Mouse (Mus musculus): ENCODE results near the gene Pik3r2. TPM values are rescaled to one million over a fixed set of nuclear protein-coding genes. Genes with fewer than 3 reads are reported as not detected.

Pik3r2 gene
- polyA plus RNA-seq, 1 experiment = 20.1 TPM

DNA sequence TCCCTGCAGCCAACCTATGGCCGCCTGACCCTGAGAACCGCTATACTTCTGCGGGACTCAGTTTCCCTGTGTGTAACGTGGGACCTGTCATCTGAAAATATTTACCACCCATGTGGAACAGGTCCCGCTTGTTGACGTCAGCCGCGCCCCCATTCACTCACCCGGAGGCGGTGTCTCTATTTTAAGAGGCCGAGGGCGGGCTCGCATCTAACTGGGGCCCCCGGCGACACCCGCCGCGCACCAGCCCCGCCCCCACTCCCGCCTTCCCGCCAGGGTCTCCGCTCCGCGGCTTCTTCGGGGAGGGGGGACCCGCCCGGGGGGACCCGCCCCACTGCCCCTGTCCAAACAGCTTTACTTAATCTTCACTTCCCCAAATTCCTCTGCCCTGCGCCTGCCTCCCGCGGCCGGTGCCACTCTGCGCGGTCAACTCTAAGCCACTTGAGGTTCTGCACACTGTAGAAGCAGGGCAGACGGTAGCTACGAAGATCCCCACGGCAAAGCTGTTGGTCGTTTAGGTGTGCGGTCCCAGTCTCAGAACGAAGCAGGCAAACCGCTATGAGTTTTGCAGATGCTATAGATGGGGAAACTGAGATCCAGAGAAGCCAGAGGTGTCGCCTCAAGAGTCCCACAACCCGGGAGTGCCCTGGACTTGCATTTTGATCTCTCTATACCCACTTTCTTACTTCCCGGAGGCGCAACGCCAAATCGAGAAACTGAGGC, 27.4 kb upstream of the Pik3r2 start:
- TF ChIP-seq POLR2A (IDR thresholded peaks at IDR 0.05; ENCODE audit: insufficient read depth, low read length) (no peak), CTCF (IDR thresholded peaks at IDR 0.05; ENCODE audit: low read depth, low read length) (no peak), EP300 (IDR thresholded peaks at IDR 0.05; ENCODE audit: insufficient read depth, low read depth, low read length) (no peak)
- H3K9ac ChIP-seq (ENCODE audit: low read depth, poor library complexity, severe bottlenecking) = peak overlapping the region; percentile 20
- no peaks in the 10 kb centered on the region for H3K36me3 ChIP-seq (ENCODE audit: control insufficient read depth, insufficient read depth, low read length, poor library complexity, severe bottlenecking)
- H3K4me1 ChIP-seq (ENCODE audit: control insufficient read depth, insufficient read depth, low read length) = peaks cover 4% of the 10 kb centered on the region
- no peak overlapping the region; the same call in 1 of the 2 replicates for H3K27ac ChIP-seq (ENCODE audit: insufficient read depth, low read length)
- H3K27me3 ChIP-seq (ENCODE audit: control insufficient read depth, insufficient read depth, low read length, poor library complexity, severe bottlenecking) = no peaks in the 10 kb centered on the region
- H3K9me3 ChIP-seq (replicated peaks; ENCODE audit: control insufficient read depth, insufficient read depth, low read length, poor library complexity, severe bottlenecking) = no peaks in the 10 kb centered on the region
- peak overlapping the region; percentile 89 for H3K4me3 ChIP-seq (ENCODE audit: low read depth, low read length)

DNA sequence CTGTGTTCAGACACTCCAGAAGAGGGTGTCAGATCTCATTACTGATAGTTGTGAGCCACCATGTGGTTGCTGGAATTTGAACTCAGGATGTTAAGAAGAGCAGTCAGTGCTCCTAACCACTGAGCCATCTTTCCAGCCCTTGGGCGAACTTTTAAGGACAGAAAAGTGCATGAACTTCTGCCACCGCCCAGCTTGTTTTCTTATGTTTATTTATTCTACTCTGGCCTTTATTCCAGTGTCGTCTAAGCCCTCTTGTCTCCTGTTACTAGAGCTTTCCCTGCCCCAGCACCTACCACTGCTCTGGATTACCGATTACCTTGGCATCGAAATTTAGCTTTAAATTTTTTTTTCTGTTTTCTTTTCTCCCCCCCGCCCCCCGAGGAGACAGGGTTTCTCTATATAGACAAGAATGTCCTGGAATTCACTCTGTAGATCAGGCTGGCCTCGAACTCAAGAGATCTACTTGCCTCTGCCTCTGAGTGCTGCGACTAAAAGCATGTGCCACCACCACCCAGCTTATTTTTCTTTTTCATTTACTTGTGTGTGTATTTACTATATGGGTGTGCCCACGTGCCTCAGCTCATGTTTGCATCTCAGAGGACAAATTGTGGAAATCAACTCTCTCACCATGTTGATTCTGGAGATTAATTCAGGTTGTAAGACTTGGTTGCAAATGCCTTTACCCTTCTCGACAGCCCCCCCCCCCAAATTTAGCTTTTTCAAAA, 26.4 kb upstream of the Pik3r2 start:
- TF ChIP-seq CTCF (IDR thresholded peaks at IDR 0.05; ENCODE audit: low read depth, low read length) (no peak), EP300 (IDR thresholded peaks at IDR 0.05; ENCODE audit: insufficient read depth, low read depth, low read length) (no peak), POLR2A (IDR thresholded peaks at IDR 0.05; ENCODE audit: insufficient read depth, low read length) (no peak)
- H3K36me3 ChIP-seq (ENCODE audit: control insufficient read depth, insufficient read depth, low read length, poor library complexity, severe bottlenecking) = no peaks in the 10 kb centered on the region
- no peak overlapping the region for H3K9ac ChIP-seq (ENCODE audit: low read depth, poor library complexity, severe bottlenecking)
- H3K27me3 ChIP-seq (ENCODE audit: control insufficient read depth, insufficient read depth, low read length, poor library complexity, severe bottlenecking) = no peaks in the 10 kb centered on the region
- no peak overlapping the region for H3K4me3 ChIP-seq (ENCODE audit: low read depth, low read length)
- peak overlapping the region; percentile 28; the same call in 1 of the 2 replicates for H3K27ac ChIP-seq (ENCODE audit: insufficient read depth, low read length)
- peaks cover 4% of the 10 kb centered on the region for H3K4me1 ChIP-seq (ENCODE audit: control insufficient read depth, insufficient read depth, low read length)
- H3K9me3 ChIP-seq (replicated peaks; ENCODE audit: control insufficient read depth, insufficient read depth, low read length, poor library complexity, severe bottlenecking) = no peaks in the 10 kb centered on the region

DNA sequence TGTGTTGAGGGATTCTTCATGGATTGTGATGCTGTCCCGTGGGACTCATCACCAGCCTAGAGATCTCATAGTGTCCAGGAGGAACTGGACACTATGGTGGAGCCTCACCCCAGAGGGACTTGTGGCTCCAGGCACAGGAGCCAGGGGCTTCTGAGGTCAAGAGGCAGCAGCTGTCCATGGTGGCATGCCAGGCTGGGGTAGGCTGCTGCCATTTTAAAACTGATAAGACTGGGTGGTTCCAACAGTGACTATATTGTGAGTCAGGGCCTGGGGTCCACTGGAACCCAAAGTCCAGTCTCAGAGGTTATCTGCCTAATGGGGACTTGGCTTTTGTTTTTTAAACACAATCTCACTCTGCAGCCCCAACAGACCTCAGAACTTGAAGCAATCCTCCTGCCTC, 25.3 kb upstream of the Pik3r2 start:
- H3K9me3 ChIP-seq (replicated peaks; ENCODE audit: control insufficient read depth, insufficient read depth, low read length, poor library complexity, severe bottlenecking) = no peaks in the 10 kb centered on the region
- no peak overlapping the region for H3K4me3 ChIP-seq (ENCODE audit: low read depth, low read length)
- no peak overlapping the region for H3K27ac ChIP-seq (ENCODE audit: insufficient read depth, low read length)
- TF ChIP-seq EP300 (IDR thresholded peaks at IDR 0.05; ENCODE audit: insufficient read depth, low read depth, low read length) (no peak), CTCF (IDR thresholded peaks at IDR 0.05; ENCODE audit: low read depth, low read length) (no peak), POLR2A (IDR thresholded peaks at IDR 0.05; ENCODE audit: insufficient read depth, low read length) (no peak)
- H3K9ac ChIP-seq (ENCODE audit: low read depth, poor library complexity, severe bottlenecking) = no peak overlapping the region
- no peaks in the 10 kb centered on the region for H3K36me3 ChIP-seq (ENCODE audit: control insufficient read depth, insufficient read depth, low read length, poor library complexity, severe bottlenecking)
- peaks cover 4% of the 10 kb centered on the region for H3K4me1 ChIP-seq (ENCODE audit: control insufficient read depth, insufficient read depth, low read length)
- no peaks in the 10 kb centered on the region for H3K27me3 ChIP-seq (ENCODE audit: control insufficient read depth, insufficient read depth, low read length, poor library complexity, severe bottlenecking)

DNA sequence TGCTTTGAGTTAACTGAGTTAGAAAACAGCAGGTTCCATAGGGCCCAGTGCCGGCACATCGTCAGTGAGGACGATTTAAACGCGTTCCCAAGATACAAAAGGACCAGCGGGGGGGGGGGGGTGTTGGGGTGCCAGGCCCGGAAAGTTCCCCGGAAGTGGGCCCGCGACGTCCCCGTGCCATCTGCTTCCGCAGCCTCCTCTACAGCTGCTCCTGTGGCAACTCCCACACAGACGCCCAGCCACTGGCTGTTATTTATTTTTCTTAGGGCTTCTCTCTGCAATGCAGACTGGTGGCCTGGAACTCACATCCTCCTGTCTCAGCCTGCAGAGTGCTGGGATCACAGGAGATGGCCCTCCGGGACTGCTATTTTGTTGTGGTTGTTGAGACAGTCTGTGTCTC, 24.6 kb upstream of the Pik3r2 start:
- H3K27ac ChIP-seq (ENCODE audit: insufficient read depth, low read length) = no peak overlapping the region
- no peaks in the 10 kb centered on the region for H3K9me3 ChIP-seq (replicated peaks; ENCODE audit: control insufficient read depth, insufficient read depth, low read length, poor library complexity, severe bottlenecking)
- no peak overlapping the region for H3K4me3 ChIP-seq (ENCODE audit: low read depth, low read length)
- peaks cover 4% of the 10 kb centered on the region for H3K4me1 ChIP-seq (ENCODE audit: control insufficient read depth, insufficient read depth, low read length)
- no peak overlapping the region for H3K9ac ChIP-seq (ENCODE audit: low read depth, poor library complexity, severe bottlenecking)
- TF ChIP-seq EP300 (IDR thresholded peaks at IDR 0.05; ENCODE audit: insufficient read depth, low read depth, low read length) (no peak), POLR2A (IDR thresholded peaks at IDR 0.05; ENCODE audit: insufficient read depth, low read length) (no peak), CTCF (IDR thresholded peaks at IDR 0.05; ENCODE audit: low read depth, low read length) (no peak)
- H3K27me3 ChIP-seq (ENCODE audit: control insufficient read depth, insufficient read depth, low read length, poor library complexity, severe bottlenecking) = no peaks in the 10 kb centered on the region
- no peaks in the 10 kb centered on the region for H3K36me3 ChIP-seq (ENCODE audit: control insufficient read depth, insufficient read depth, low read length, poor library complexity, severe bottlenecking)

DNA sequence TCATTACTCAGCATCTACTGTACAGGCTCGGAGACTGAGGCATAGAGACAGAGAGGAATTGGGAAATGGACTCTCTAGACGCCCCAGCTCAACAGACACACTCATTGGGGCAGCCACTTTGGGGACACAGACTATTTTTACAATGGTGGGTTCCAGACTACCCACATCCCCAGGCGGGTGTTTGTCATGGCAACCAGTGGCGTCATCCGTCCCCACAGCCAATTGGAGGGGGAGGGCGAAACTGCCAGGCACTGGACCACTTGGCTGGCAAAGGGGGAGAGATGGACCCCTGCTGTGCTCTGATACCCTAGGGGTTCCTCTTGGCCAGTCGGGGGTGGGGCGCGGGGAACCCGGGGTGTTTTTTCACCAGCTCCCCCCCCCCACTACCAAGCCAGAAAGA, 24.1 kb upstream of the Pik3r2 start:
- no peaks in the 10 kb centered on the region for H3K9me3 ChIP-seq (replicated peaks; ENCODE audit: control insufficient read depth, insufficient read depth, low read length, poor library complexity, severe bottlenecking)
- H3K27ac ChIP-seq (ENCODE audit: insufficient read depth, low read length) = no peak overlapping the region
- no peak overlapping the region for H3K4me3 ChIP-seq (ENCODE audit: low read depth, low read length)
- no peaks in the 10 kb centered on the region for H3K36me3 ChIP-seq (ENCODE audit: control insufficient read depth, insufficient read depth, low read length, poor library complexity, severe bottlenecking)
- H3K4me1 ChIP-seq (ENCODE audit: control insufficient read depth, insufficient read depth, low read length) = peaks cover 4% of the 10 kb centered on the region
- H3K9ac ChIP-seq (ENCODE audit: low read depth, poor library complexity, severe bottlenecking) = no peak overlapping the region
- H3K27me3 ChIP-seq (ENCODE audit: control insufficient read depth, insufficient read depth, low read length, poor library complexity, severe bottlenecking) = no peaks in the 10 kb centered on the region
- TF ChIP-seq POLR2A (IDR thresholded peaks at IDR 0.05; ENCODE audit: insufficient read depth, low read length) (no peak), CTCF (IDR thresholded peaks at IDR 0.05; ENCODE audit: low read depth, low read length) (no peak), EP300 (IDR thresholded peaks at IDR 0.05; ENCODE audit: insufficient read depth, low read depth, low read length) (no peak)

DNA sequence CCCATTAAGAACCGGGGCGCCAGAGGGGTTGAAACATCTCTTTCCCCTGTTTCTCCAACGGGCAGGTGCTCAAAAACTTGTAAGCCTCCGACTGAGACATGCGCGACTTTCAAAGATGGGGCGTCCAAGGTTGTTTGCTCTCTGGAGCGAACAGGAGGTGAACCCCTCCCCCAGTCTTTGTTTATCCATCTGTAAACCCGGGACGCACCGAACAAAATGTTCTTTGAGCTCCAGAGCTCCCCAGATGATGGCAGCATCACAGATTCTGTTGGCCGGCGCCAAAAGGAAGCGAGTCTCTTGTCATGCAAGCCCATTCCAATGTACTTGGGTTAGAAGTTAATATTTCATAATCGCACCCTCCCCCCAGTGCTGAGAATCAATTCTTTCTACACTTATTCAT, 21.8 kb upstream of the Pik3r2 start:
- no peak for TF ChIP-seq CTCF (IDR thresholded peaks at IDR 0.05; ENCODE audit: low read depth, low read length)
- TF ChIP-seq POLR2A (IDR thresholded peaks at IDR 0.05; ENCODE audit: insufficient read depth, low read length) = no peak
- TF ChIP-seq EP300 (IDR thresholded peaks at IDR 0.05; ENCODE audit: insufficient read depth, low read depth, low read length) = no peak
- peaks cover 4% of the 10 kb centered on the region for H3K4me1 ChIP-seq (ENCODE audit: control insufficient read depth, insufficient read depth, low read length)
- no peaks in the 10 kb centered on the region for H3K27me3 ChIP-seq (ENCODE audit: control insufficient read depth, insufficient read depth, low read length, poor library complexity, severe bottlenecking)
- H3K9ac ChIP-seq (ENCODE audit: low read depth, poor library complexity, severe bottlenecking) = peak overlapping the region; percentile 64
- no peak overlapping the region for H3K27ac ChIP-seq (ENCODE audit: insufficient read depth, low read length)
- peak overlapping the region; percentile 79 for H3K4me3 ChIP-seq (ENCODE audit: low read depth, low read length)
- no peaks in the 10 kb centered on the region for H3K9me3 ChIP-seq (replicated peaks; ENCODE audit: control insufficient read depth, insufficient read depth, low read length, poor library complexity, severe bottlenecking)
- H3K36me3 ChIP-seq (ENCODE audit: control insufficient read depth, insufficient read depth, low read length, poor library complexity, severe bottlenecking) = no peaks in the 10 kb centered on the region

Measured in ES-Bruce4 (cell line).